Mouse (Mus musculus) WW6 (cell line): ENCODE measurements around the gene Slc5a8.

Experiments
- DNase-seq: peaks from one replicate; pipeline ENCODE4 v3.0.0-alpha.2; 2013; ENCODE audit warnings: low read depth, low spot score

The Slc5a8 gene

DNA sequence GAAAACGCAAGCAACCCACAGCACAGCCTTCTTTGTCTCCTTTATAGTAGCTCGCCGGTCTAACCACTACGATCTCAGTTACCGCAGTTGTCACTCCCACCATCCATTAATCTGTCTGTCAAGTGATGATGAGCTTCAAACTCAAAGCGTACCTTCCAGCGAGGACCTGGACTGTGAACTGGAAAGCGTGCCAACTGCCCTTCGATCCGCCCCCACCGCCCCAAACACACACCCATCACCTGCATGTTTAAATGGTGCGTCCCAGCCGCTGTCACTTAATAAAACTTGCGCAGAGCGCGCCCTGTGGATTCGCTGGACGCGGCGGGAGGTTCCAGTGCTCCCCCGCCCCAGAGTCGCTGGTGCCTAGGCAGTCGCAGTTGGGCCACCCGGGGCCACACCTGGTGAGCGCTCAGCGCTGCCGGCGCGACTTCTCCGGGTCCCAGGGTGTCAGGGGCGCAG lies at the start of gene Slc5a8:
Gene Slc5a8, plus strand, starts transcription at position 361 of the 459 bp plus-strand sequence.
- no peak for DNase-seq

DNA sequence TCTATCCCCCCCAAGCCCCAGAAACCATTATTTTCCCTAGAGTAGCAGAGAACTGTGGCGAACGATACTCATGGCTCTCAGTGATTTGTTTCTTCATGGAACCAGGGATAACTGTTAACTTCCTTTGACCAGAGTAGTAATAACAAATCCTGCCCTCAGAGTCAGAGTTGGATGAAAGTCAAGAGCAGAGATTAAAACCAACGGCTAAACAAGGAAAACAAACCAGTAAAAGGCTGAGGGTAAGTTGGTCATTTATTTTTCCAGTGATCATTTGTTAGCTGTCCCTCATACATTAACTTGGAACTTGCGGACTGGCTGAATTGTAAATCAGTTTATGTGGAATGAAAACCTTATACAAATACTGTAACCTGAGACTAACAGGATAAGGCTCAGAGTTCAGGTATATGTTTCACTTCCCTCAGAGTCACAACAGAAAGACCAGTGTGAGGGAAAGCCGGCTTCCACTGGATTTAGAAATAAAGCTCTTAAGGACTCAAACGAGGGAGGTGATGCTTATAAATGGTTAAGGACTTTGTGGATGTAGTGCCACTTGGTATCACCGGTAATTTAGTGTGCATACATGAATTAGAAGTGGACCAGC lies 36.8 kb upstream of the Slc5a8 start:
- no peak for DNase-seq

DNA sequence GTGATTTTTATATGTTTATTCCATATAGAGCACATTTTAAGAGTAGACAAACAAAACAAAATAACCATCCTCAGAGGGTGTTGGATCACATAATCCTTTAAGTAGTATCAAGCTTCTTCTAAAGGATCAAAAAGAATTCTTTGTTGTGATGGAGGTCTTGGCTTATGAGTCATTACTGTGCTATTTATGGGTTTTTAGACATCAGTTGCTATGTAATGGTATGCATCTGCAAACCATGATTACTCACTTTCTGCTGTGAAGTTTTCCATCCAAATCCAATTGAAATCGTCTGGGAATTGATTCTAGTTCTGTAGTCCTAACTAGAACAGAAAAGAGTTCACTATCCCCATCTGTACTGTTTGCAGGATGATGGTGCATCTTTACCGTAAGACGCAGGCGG lies 35.8 kb upstream of the Slc5a8 start:
- DNase-seq, result no peak

DNA sequence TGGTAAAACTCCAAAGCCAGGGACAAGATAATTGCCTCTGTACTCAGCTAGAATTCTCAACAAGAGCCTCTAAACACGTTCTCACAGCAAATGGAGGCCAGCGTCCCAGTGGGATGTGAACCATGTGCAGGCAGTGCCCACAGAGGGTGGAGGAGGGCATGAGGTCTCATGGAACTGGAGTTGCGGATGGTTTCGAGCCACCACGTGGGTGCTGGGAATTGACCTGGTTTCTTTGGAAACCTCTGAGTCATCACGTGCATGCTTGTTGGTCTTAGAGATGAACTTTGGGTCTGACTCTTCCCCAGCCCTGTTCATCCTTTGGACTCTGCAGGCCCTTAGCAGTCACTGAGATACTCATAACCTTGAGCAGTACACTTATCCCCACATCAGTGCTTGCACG lies 32.5 kb upstream of the Slc5a8 start:
- DNase-seq, result no peak

DNA sequence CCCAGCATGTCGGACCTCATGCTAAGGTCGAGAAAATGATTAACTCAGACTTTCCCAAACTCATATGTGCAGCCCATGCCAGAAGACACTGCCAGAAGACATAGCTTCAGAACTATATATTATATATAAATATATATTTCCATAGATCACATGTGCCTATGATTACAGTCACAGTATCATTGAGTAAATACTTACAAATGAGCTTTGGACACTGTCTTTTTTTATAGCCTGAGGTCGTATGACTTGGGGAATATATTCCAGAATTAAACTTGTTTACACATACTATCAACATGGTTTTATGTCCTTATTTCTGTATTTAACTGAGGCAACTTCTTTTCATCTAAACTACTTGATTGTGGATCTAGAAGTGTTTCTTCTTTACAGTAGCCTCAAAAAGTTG lies 24.9 kb upstream of the Slc5a8 start:
- no peak for DNase-seq

DNA sequence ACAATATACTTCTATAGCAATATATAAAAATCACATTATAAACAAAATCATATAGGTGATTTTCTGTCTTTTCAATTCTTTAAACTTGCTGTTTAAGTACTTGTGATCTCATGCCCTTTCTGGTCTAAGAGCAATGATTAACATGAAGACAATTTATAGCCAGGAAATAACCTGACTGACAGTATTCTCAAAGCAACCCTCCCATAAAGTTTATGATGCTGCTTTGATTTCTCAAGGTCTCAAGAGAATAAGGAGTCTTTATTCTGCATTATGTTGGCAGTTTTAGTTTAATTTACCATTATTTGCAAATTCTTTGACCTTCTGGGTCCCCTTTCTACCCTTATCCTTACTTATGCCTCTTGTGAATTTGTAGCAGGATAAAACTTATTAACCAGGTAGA lies 24.4 kb upstream of the Slc5a8 start:
- no peak for DNase-seq

DNA sequence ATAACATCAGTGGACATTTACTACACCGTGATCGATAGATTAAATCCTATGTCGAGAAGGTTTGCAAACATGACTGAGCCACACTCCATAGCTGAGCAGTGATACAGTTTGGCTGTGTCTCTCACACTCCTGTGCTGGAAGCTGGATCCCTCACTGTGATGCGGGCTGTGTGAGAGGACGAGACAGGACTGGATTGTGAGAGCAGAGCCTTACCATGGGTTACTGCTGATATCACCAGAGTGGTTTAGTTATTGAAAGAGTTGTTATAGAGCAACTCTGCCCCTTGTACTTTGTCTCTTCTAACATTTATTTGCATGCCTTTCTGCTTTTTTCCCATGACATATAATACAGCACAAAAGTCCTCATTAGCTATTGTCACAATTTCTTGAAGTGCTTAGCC lies 23.5 kb upstream of the Slc5a8 start:
- no peak for DNase-seq

DNA sequence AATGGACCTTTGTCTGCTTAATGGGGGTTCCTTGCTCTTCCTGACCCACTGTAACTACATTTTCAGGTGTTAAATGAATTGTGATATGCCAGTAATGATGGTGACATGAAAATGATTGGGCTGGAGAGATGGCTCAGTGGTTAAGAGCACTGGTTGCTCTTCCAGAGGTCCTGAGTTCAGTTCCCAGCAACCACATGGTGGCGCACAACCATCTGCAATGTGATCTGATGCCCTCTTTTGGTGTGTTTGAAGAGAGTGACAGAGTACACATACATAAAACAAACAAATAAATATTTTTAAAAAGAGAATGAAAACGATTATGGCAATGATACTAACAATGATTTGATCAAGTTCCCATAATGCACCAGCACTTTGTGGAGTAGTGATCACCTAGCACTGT lies 19.8 kb upstream of the Slc5a8 start:
- no peak for DNase-seq

DNA sequence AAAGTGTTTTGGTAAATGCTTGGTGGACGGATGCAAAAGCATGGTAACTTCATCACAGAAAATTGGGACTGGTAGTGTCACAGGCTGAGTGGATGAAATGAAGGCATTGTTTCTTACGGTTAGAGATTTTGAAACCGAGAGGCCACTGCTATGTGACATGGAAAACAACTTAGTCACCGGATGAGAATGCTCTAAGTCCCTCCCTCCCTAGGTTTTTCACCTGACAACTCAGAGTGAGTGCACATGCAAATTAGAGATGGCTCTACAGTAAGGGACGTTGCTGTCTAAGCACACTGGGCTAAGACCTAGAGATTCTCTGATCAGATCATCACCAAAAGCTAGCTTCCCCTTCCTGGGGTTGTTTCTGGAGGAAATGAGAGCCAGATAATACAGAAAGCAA lies 10.9 kb upstream of the Slc5a8 start:
- DNase-seq, result no peak

DNA sequence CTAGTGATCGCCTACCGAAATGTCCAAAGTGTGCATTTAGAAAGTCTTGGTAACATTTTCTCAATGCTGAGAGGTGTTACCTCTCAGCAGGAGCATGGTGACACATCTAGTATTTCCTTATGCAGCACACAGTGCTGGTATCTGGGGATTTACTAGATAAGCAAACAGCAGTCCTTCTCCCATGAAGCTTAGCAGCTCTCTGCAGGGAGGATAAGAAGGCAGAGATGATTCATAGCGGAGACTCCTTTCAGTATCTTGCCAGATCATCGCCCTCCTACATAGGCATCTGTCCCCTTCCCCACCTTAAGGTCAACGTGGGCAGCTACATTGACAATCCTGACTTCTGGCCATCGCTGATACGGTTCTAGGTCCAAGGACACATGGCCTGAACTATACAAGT lies 8.4 kb upstream of the Slc5a8 start:
- DNase-seq, result no peak

DNA sequence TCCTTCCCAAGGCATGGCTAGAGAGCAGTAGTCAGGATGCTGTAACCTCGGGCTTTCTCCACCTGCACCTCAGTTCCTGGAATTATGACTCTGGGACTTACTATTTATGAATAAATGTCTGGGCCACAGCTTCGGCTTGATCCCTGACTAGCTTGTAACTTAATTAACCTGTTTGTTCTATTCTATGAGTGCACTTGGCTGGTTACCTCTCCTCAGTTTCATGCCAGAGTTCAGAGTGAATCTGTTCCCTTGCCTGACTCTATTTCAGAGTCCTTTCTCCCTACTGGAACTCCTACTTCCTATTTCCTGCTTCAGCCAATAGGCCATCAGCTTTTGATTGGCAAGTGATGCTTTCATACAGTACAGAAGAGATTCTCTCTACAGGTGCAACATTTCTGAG lies 2.1 kb upstream of the Slc5a8 start:
- no peak for DNase-seq

DNA sequence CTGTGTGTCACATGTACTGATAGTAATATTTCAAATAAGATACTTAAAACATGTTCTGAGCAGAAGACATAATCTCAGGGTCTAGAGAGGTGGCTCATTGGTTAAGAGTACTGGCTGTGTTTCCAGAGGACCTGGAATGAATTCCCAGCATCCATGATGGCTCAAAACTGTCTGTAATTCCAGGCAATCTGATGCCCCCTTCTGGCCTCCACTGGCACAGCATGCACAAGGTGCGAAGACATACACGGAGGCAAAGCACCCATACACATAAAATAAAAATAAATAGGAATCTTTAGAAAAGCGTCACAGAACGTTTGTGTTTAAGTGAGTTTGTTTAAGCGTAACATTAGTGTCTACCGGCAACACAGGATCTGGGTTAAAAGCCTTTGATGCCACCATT lies 956 bp upstream of the Slc5a8 start:
- DNase-seq, result no peak

DNA sequence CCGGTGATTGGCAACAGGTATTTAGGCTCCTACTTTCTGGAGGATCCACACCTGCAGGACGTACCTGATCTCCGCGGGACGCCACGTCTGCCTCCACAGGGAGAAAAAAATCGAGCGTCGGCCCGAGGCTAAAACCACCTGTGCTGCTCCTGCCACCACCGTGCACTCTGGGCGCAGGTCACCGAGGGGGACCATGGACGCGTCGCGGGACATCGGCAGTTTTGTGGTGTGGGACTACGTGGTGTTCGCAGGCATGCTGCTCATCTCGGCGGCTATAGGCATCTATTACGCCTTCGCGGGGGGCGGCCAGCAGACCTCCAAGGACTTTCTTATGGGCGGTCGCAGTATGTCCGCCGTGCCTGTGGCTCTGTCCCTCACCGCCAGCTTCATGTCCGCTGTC lies 322 bp downstream of the Slc5a8 start:
- no peak for DNase-seq

DNA sequence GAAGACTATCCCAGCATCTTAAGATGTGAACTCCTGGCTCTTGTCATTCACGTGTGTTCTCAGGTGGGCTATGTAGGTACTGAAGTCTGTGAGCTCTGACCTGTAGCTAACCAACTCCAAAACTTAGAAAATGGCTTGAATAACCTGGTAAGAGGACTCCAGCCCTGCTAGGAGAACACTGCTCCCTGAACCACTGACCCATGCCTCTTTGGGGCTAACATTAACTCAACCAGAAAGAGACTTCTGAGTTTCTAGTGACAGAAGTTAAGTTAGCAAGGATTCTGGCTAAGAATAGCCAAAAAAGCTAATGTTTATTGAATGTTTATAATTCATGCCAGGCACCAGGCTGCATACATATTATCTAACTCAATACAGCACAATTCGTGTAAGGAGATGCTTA lies 2.6 kb downstream of the Slc5a8 start:
- no peak for DNase-seq

DNA sequence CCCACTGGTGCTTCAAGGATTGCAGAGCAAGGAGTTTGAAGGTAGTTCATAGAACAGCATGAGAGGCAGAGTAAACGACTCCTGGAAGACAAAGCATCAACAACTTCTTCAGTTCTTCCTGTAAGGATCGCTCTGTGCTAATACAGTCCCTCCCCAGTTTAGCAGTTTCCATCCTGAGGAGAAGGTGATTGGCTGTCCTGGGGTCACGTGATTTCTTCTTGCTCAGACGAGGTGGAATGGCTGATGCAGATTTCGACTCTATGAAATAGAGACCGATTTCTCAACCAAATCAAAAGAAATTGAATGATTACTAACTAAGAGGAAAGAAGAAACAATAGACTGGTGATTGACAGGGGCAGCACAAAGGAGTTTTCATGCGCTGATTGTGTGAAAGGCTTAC lies 5.6 kb downstream of the Slc5a8 start:
- no peak for DNase-seq

DNA sequence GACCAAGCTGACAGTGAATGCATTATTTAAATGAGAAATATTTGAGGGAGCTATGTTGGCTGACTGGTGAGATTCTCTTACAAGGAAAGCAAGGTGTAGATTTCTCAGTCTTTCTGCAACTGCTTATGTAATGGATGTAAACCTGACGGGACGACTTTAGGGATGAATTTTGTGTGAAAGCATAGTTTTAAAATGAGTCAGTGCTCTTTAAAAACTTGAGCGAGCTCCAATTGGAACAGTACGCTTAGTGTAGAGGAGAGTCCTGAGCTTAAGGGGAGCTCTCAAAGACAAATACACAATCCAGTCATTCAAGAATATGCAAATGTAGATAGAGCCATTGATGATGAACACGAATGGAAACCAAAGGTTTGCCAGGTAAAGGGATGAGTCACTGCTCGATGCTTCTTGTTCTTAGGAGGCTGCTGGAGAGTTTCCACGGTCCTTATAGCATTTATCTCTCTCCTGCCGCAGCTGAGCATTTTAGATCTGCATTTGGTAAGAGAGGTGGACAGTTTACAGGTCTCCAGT lies 6.8 kb downstream of the Slc5a8 start:
- no peak for DNase-seq

DNA sequence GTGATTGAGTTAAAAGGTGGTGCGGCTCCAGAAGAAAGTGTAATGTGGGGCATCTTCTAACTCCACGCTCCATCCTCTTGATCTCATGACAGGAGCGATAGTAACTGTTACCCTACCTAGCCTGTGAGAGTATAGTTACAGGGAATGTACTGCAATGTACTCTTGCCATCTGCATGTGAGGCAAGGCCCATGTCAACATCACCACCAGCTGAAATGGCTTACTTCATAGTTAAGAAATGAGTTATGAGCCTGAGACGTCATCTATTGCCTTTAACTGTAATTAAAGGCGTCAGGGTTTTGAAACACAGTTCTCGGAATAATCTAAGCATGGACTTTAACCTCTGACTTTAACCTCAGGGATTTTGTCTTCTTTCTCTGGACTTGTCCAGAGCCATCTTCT lies 11.2 kb downstream of the Slc5a8 start:
- no peak for DNase-seq

DNA sequence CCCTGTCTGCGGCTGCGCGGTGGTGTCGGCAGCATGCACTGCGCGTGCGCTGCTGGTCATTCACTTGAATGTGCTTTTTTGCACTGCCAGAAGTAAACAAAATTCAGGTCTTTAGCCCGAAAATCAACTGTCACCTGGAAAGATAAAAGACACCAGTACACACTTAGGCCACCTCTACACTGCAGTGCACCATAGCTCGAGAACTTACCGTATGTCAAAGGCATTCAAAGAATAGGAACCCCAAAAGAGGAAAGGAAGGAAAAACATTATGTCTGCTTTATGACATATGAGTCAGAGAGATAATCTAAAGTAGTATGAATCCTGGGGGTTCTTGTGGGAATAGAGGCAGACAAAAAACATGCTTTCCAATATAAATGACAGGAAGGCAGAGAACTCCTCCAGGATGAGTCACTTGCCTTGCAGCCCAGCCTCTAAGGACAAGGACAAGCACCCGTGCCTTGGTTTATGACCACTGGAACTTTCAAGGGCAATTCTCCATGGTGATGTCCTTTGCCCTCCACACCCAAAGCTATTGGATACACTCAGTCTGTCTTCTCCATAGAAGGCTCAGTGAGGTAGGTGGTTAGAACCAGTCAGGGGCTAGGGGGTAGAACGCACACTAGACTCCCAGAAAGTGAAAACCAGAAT lies 64.0 kb downstream of the Slc5a8 start:
- no peak for DNase-seq

DNA sequence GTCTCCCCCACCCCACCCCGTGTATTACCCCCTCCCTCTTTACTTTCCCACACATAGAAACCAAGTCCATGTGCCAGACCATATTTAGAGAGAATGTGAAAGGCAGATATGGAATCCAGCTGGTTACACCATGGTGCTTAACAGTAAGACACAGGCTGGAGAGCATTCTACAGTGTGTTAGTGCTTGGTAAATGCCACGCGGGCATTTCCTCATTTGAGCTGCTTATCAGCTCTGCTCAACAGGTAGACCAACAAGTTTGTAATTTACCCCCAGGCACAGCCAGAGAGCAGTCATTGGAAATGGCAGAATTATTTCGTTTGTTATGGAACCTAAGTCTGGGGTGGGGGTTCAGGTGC lies 64.5 kb downstream of the Slc5a8 start:
- DNase-seq, result no peak

DNA sequence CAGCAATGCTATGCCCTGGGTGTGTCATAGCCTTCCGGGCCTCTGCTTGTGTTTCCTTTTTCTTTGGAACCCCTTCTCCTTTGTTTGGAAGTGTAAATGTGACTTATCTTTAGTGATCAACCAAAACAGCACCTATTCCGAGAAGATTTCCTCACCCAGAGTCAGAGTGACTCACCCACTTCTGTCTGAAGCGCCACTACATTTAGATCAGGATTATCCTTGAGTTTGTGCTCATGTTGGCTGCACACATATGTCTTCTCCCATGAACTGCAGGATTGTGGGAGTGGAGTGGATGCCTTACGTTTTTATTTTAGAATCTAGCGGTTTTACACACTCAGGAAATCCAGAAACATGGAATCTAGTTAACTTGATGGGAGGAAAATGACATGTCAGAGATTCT lies 75.0 kb downstream of the Slc5a8 start:
- DNase-seq, result no peak

DNA sequence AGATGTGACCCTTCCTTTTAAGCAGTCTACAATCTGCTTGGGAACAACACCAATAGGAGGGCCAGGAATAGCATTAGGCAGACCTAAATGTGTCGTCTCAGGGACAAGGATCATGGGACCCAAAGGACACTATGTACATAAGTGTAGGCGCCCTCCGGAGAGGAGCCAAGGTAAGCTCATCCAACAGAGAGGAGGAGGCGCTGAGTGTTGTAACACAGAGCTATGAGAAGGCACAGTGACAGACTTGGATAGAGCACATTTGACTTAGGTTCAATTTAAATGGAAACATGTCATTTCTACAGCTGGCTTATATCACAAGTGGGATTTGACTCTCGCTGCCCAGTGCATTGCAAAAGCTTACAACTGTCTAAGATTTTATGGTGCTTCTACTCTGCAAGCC lies 82.8 kb downstream of the Slc5a8 start:
- no peak for DNase-seq

DNA sequence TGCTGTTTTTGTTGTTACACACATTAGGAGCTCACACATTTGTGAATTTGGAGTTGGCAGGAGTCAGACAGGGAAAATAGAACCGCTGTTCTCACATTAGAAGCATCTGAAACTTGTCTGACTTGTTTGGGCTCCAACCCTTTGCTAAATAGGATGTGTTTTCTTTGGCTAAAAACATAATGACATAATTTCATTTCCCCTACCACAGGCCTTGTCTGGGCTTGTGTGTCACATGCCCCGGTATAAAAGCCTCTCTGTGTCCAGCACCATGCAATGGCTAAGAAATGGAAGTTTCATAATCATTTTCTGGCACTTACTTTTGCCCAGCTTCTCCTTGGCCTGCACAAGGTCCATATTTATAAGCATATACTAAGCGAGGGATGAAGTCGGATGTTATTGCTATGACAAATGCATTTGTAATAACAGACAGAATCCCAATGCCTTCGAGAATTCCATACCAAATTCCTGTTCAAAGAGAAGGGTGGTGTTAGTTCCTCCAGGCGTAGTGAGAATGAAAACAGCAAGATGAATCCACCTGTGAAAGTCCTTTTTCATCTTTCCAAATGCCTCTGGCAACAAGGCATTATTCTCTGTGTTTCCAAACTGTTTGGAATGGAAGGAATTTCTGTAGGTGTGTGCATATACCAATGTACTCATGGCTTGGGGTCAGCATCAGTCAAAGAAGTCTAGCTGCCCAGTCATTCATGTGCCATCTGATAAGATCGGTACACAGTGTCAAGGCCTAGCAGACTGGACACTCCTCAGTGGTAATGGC lies 85.3 kb downstream of the Slc5a8 start:
- no peak for DNase-seq

DNA sequence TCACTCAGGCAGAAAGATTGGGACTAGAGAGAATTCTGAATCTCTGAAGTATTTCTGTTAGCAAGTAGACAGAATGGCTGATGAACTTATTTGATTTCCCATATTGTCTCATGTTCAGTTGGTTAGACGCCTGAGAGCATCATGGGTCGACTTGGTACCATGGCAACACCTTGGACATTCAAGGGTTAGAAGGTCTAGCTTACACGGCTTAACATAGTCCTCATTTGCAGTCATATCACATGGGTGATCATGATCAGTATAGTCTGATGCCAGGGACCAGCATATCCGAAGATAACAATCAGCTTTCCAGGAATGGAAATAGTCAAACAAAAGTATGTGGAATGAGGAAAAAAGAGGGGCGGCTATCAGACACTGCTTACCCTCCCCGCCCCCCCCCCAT lies 93.1 kb downstream of the Slc5a8 start:
- DNase-seq, result no peak
